Mouse (Mus musculus) right cerebral cortex, postnatal 4 days (tissue): ENCODE measurements around the gene Cdk6.
"Not testable (repeated sequence)": the region's sequence is repeated elsewhere in the genome, so short reads cannot be mapped to it uniquely, and the experiment has no call there.

Experiments
- DNase-seq: peaks from one replicate; pipeline ENCODE4 v3.0.0-alpha.2; 2022

Gene Cdk6

GRCm38 (mm10) chr5:3520493-3521359, 179.4 kb downstream of the Cdk6 start:
- no peak for DNase-seq

GRCm38 (mm10) chr5:3521741-3522140, 180.5 kb downstream of the Cdk6 start:
- no peak for DNase-seq

- no peak for DNase-seq
These were observed 181.5 kb downstream of the Cdk6 start for GRCm38 (mm10) chr5:3522826-3523225.

GRCm38 (mm10) chr5:3527041-3527691, 185.9 kb downstream of the Cdk6 start:
- no peak for DNase-seq

- DNase-seq: no peak
These were observed 188.4 kb downstream of the Cdk6 start for GRCm38 (mm10) chr5:3529585-3530189.

- not testable (repeated sequence) for DNase-seq
These were observed 190.8 kb downstream of the Cdk6 start for GRCm38 (mm10) chr5:3532048-3532447.

- no peak for DNase-seq
These were observed 195.4 kb downstream of the Cdk6 start for GRCm38 (mm10) chr5:3536592-3537212.

GRCm38 (mm10) chr5:3538505-3539472, 197.5 kb downstream of the Cdk6 start:
- DNase-seq: no peak

- no peak for DNase-seq
These were observed 200.6 kb downstream of the Cdk6 start for GRCm38 (mm10) chr5:3541871-3542270.

- DNase-seq: peak; percentile 100
These were observed 202.6 kb downstream of the Cdk6 start, which contains the start of gene Fam133b for GRCm38 (mm10) chr5:3543629-3544479. Gene Fam133b (plus strand): TSS chr5:3543833.

- no peak for DNase-seq
These were observed 203.1 kb downstream of the Cdk6 start for GRCm38 (mm10) chr5:3544480-3544769.

- DNase-seq: no peak
These were observed 204.9 kb downstream of the Cdk6 start for GRCm38 (mm10) chr5:3546226-3546625.

- DNase-seq: no peak
These were observed 210.2 kb downstream of the Cdk6 start for GRCm38 (mm10) chr5:3551481-3551880.

GRCm38 (mm10) chr5:3554198-3554597, 212.9 kb downstream of the Cdk6 start:
- no peak for DNase-seq

- DNase-seq: no peak
These were observed 230.0 kb downstream of the Cdk6 start, which contains the start of gene 1700109H08Rik for GRCm38 (mm10) chr5:3571266-3571665. Gene 1700109H08Rik (plus strand): TSS chr5:3571566.

- no peak for DNase-seq
These were observed 233.5 kb downstream of the Cdk6 start for GRCm38 (mm10) chr5:3574825-3575224.

- DNase-seq: no peak
These were observed 236.7 kb downstream of the Cdk6 start for GRCm38 (mm10) chr5:3577939-3578338.

- DNase-seq: no peak
These were observed 237.8 kb downstream of the Cdk6 start for GRCm38 (mm10) chr5:3579066-3579465.
